Mouse (Mus musculus) neural tube, embryonic 11.5 days (tissue): ENCODE data around the gene Parn. TPM values are rescaled to one million over a fixed set of nuclear protein-coding genes. Genes with fewer than 3 reads are reported as not detected.
A peak's percentile ranks its signal among the peaks of the same experiment; 100 is the strongest.

Experiments
- ATAC-seq: fragments of 200-750 bp; cut with Nextera tagmentation; 2 replicates; pipeline ENCODE4 v1.8.0; 2017; ENCODE audit warnings: moderate number of reproducible peaks, mild to moderate bottlenecking, moderate TSS enrichment, moderate library complexity; ENCODE audit not compliant: insufficient read depth, low FRiP score, low TSS enrichment
- DNase-seq: peaks from one replicate; pipeline ENCODE4 v3.0.0-alpha.2; 2015; ENCODE audit warnings: low spot score
- H3K27ac ChIP-seq: fragments of 300-500 bp; sonication (generic); 2 replicates; pipeline ENCODE4 v1.5.1; 2014; ENCODE audit warnings: low read depth, mild to moderate bottlenecking, low read length
- H3K27me3 ChIP-seq: fragments of 300-500 bp; sonication (generic); 2 replicates; pipeline ENCODE4 v1.6.1; 2014; ENCODE audit warnings: mild to moderate bottlenecking, low read length, mixed read lengths; ENCODE audit not compliant: control insufficient read depth, insufficient read depth
- H3K36me3 ChIP-seq: fragments of 300-500 bp; sonication (generic); 2 replicates; pipeline ENCODE4 v1.6.1; 2014; ENCODE audit warnings: mild to moderate bottlenecking, low read length, moderate library complexity, mixed read lengths; ENCODE audit not compliant: control insufficient read depth, insufficient read depth
- H3K4me1 ChIP-seq: fragments of 300-500 bp; sonication (generic); 2 replicates; pipeline ENCODE4 v1.6.1; 2014; ENCODE audit warnings: low read length, mixed read lengths; ENCODE audit not compliant: control insufficient read depth, insufficient read depth
- H3K4me2 ChIP-seq: fragments of 300-500 bp; sonication (generic); 2 replicates; pipeline ENCODE4 v1.6.1; 2014; ENCODE audit warnings: low read depth, mild to moderate bottlenecking, moderate library complexity
- H3K4me3 ChIP-seq: fragments of 300-500 bp; sonication (generic); 2 replicates; pipeline ENCODE4 v1.5.1; 2014; ENCODE audit warnings: low read depth, low read length
- H3K9ac ChIP-seq: fragments of 300-500 bp; sonication (generic); 2 replicates; pipeline ENCODE4 v1.6.1; 2014; ENCODE audit warnings: mild to moderate bottlenecking, low read length
- H3K9me3 ChIP-seq: fragments of 300-500 bp; sonication (generic); 2 replicates; pipeline ENCODE4 v1.6.1; 2016; ENCODE audit warnings: low read length; ENCODE audit not compliant: control insufficient read depth
- WGBS: fragments of 180-500 bp; shearing (Covaris S2); extraction: QIAGEN DNeasy Blood & Tissue Kit; methylation state at CpG from one replicate; pipeline ENCODE4 v1.1.7; 2014; 5-methylcytosine and 5-hydroxymethylcytosine counted together
- polyA plus RNA-seq: library from polyadenylated mRNA; unstranded; fragments of >200 nt; fragmentation: Nextera tagmentation; extraction: Ambion mirVana; gene quantifications from 2 replicates; pipeline ENCODE4 v1.2.1, GENCODE M21; 2014

Gene Parn
- polyA plus RNA-seq: 40.2 and 41.3 TPM in 2 replicates

- Histone ChIP-seq H3K36me3 (peaks cover 2% of the 10 kb centered on the region; the same call in 1 of the 2 replicates), H3K4me1 (peaks cover 3% of the 10 kb centered on the region), H3K27me3 (no peaks in the 10 kb centered on the region), H3K4me3 (peak within 1 kb of the TSS; percentile 74), H3K9me3 (no peaks in the 10 kb centered on the region), H3K27ac (peak within 1 kb of the TSS; percentile 20; the same call in 1 of the 2 replicates), H3K4me2 (peak within 1 kb of the TSS; percentile 81), H3K9ac (peak within 1 kb of the TSS; percentile 80)
- ATAC-seq (peak; percentile 84), DNase-seq (peak; percentile 92)
- WGBS: 0% methylated on average over 35 of the region's 35 CpGs
Measured at GRCm38 (mm10) chr16:13667878-13668343, at the start of gene Parn. TSS of gene Parn (minus strand) at chr16:13668170.

- ATAC-seq (no peak), DNase-seq (no peak)
- no peak overlapping the region for H3K27ac ChIP-seq
- no peaks in the 10 kb centered on the region for H3K27me3 ChIP-seq
- H3K4me2 ChIP-seq: no peak overlapping the region
- H3K9ac ChIP-seq: no peak overlapping the region
- H3K9me3 ChIP-seq: no peaks in the 10 kb centered on the region
- H3K36me3 ChIP-seq: no peaks in the 10 kb centered on the region
- 79% methylated on average over 2 of the region's 2 CpGs for WGBS
- H3K4me3 ChIP-seq: no peak overlapping the region
- no peaks in the 10 kb centered on the region for H3K4me1 ChIP-seq
Measured at GRCm38 (mm10) chr16:13716821-13717553, 49.0 kb upstream of the Parn start.

GRCm38 (mm10) chr16:13714910-13715309, 46.9 kb upstream of the Parn start:
- 89% methylated on average over 3 of the region's 3 CpGs for WGBS
- no peak overlapping the region for H3K27ac ChIP-seq
- no peaks in the 10 kb centered on the region for H3K27me3 ChIP-seq
- H3K4me3 ChIP-seq: no peak overlapping the region
- DNase-seq (no peak), ATAC-seq (no peak)
- no peaks in the 10 kb centered on the region for H3K9me3 ChIP-seq
- no peaks in the 10 kb centered on the region for H3K4me1 ChIP-seq
- no peaks in the 10 kb centered on the region for H3K36me3 ChIP-seq
- no peak overlapping the region for H3K9ac ChIP-seq
- no peak overlapping the region for H3K4me2 ChIP-seq

- H3K27me3 ChIP-seq: no peaks in the 10 kb centered on the region
- no peak for ATAC-seq
- no peaks in the 10 kb centered on the region; the same call in 1 of the 2 replicates for H3K36me3 ChIP-seq
Measured at GRCm38 (mm10) chr16:13704676-13705075, 36.7 kb upstream of the Parn start.

DNA sequence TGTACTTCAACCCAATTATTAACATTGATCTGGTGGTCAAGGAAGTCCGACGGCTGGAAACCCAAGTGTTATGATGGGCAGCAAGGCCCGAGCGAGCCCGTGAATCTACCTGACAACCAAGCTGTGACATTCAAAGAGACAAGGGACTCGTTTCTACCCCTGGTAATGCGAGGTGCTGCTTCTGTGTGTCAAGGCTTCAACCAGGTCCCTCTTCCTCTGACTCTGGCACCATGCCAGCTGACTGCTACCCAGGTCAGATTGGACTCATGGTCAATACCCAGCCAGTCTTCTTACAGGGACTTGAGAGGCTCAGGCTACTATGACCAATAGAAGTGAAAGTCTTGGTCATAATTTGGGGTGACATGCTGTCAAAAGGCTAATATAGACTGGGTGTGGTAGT, 34.2 kb upstream of the Parn start:
- Histone ChIP-seq H3K27ac (no peak overlapping the region), H3K4me1 (no peaks in the 10 kb centered on the region), H3K27me3 (no peaks in the 10 kb centered on the region), H3K9me3 (no peaks in the 10 kb centered on the region), H3K4me3 (no peak overlapping the region), H3K36me3 (peaks cover 3% of the 10 kb centered on the region; the same call in 1 of the 2 replicates), H3K4me2 (no peak overlapping the region), H3K9ac (no peak overlapping the region)
- ATAC-seq (no peak), DNase-seq (no peak)
- WGBS: 94% methylated on average over 7 of the region's 7 CpGs

More at GRCm38 (mm10) chr16:13704676-13705075, 36.7 kb upstream of the Parn start:
- Histone ChIP-seq H3K9me3 (no peaks in the 10 kb centered on the region), H3K9ac (no peak overlapping the region), H3K4me1 (no peaks in the 10 kb centered on the region), H3K4me3 (no peak overlapping the region), H3K27ac (no peak overlapping the region), H3K4me2 (no peak overlapping the region)
- 94% methylated on average over 10 of the region's 10 CpGs for WGBS
- DNase-seq: no peak

- ATAC-seq: no peak
- H3K9ac ChIP-seq: no peak overlapping the region
- peaks cover 5% of the 10 kb centered on the region; the same call in 1 of the 2 replicates for H3K36me3 ChIP-seq
- no peaks in the 10 kb centered on the region for H3K27me3 ChIP-seq
- no peak for DNase-seq
- WGBS: 90% methylated on average over 7 of the region's 7 CpGs
- H3K9me3 ChIP-seq: no peaks in the 10 kb centered on the region
- H3K4me1 ChIP-seq: no peaks in the 10 kb centered on the region
- H3K27ac ChIP-seq: no peak overlapping the region
- H3K4me2 ChIP-seq: no peak overlapping the region
- H3K4me3 ChIP-seq: no peak overlapping the region
Measured at GRCm38 (mm10) chr16:13698998-13699397, 31.0 kb upstream of the Parn start.

- H3K27me3 ChIP-seq: no peaks in the 10 kb centered on the region
- no peak overlapping the region for H3K4me2 ChIP-seq
- no peak overlapping the region for H3K27ac ChIP-seq
- no peaks in the 10 kb centered on the region for H3K4me1 ChIP-seq
- H3K9ac ChIP-seq: no peak overlapping the region
- ATAC-seq: no peak
- peaks cover 3% of the 10 kb centered on the region; the same call in 1 of the 2 replicates for H3K36me3 ChIP-seq
- no peak for DNase-seq
- WGBS: 95% methylated on average over 3 of the region's 3 CpGs
- no peaks in the 10 kb centered on the region for H3K9me3 ChIP-seq
- no peak overlapping the region for H3K4me3 ChIP-seq
Measured at GRCm38 (mm10) chr16:13678601-13679319, 10.8 kb upstream of the Parn start.

DNA sequence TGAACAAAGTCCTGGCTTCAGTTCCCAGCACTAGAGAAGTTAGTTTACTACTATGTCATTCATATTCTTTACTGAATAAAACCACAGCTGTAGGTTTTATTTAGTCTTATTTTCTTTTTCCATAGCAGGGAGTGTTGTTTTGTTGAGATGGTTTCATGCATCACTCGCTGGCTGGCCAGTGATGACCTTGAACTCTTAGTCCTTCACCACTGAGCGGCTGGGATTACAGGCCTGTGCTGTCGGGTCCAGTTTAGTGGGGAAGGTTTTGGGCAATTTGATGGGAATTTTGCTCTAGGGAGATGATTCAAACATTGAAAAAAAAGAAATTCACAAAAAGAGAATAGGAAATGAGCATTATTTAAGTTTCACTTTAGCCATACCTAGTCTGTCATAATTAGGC, 6.5 kb upstream of the Parn start:
- peaks cover 3% of the 10 kb centered on the region; the same call in 1 of the 2 replicates for H3K36me3 ChIP-seq
- H3K9ac ChIP-seq: no peak overlapping the region
- H3K27ac ChIP-seq: no peak overlapping the region
- no peak for DNase-seq
- peaks cover 5% of the 10 kb centered on the region for H3K4me1 ChIP-seq
- H3K9me3 ChIP-seq: no peaks in the 10 kb centered on the region
- no peak overlapping the region for H3K4me3 ChIP-seq
- no peak overlapping the region for H3K4me2 ChIP-seq
- 93% methylated on average over 3 of the region's 3 CpGs for WGBS
- no peaks in the 10 kb centered on the region for H3K27me3 ChIP-seq
- no peak for ATAC-seq
